Mouse (Mus musculus): Measurements from ENCODE around the gene Ccl20. TPM values are rescaled to one million over a fixed set of nuclear protein-coding genes. Genes with fewer than 3 reads are reported as not detected.

The Ccl20 gene
- polyA plus RNA-seq (2017; shearing (Covaris generic)), result not detected

GRCm38 (mm10) chr1:83116447-83117137 is at the start of gene Ccl20:
TSS of gene Ccl20 (plus strand) at chr1:83116766.

GRCm38 (mm10) chr1:83159603-83160002 is 43.0 kb downstream of the Ccl20 start, which contains the start of gene Daw1:
TSS of gene Daw1 (plus strand) at chr1:83159752.

Other genes with a start within 250 kb of the Ccl20 start
- gene A030005L19Rik, start 203.4 kb upstream of the Ccl20 start, polyA plus RNA-seq (2017; shearing (Covaris generic)), result under 1 TPM in 1 of 2 experiments, not detected in 1; 0.50 TPM
- not detected for gene A030014E15Rik, start 191.8 kb upstream of the Ccl20 start, polyA plus RNA-seq (2017; shearing (Covaris generic))
- gene Gm6217, start 185.4 kb upstream of the Ccl20 start, polyA plus RNA-seq (2017; shearing (Covaris generic)), result not detected
- gene A030003K21Rik, start 173.4 kb upstream of the Ccl20 start, polyA plus RNA-seq (2017; shearing (Covaris generic)), result not detected
- 1 to 10 TPM in 1 of 2 experiments, not detected in 1; 1.4 TPM for gene Gm7544, start 160.8 kb upstream of the Ccl20 start, polyA plus RNA-seq (2017; shearing (Covaris generic))
- not detected for gene Gm47955, start 156.5 kb upstream of the Ccl20 start, polyA plus RNA-seq (2017; shearing (Covaris generic))
- gene Gm47959, start 116.2 kb upstream of the Ccl20 start, polyA plus RNA-seq (2017; shearing (Covaris generic)), result 1 to 10 TPM in 1 of 2 experiments, not detected in 1; 1.0 TPM
- gene Slc19a3, start 78.3 kb upstream of the Ccl20 start, polyA plus RNA-seq (2017; shearing (Covaris generic)), result not detected
- gene Krtap28-10, start 74.3 kb upstream of the Ccl20 start, polyA plus RNA-seq (2017; shearing (Covaris generic)), result not detected
- gene Gm47969, start 71.8 kb upstream of the Ccl20 start, polyA plus RNA-seq (2017; shearing (Covaris generic)), result under 1 TPM in 1 of 2 experiments, not detected in 1; 0.46 TPM
- under 1 TPM; 0.19 to 0.75 TPM for gene A030005K14Rik, start 57.4 kb upstream of the Ccl20 start, polyA plus RNA-seq (2017; shearing (Covaris generic))
- gene Krtap28-13, start 55.8 kb upstream of the Ccl20 start, polyA plus RNA-seq (2017; shearing (Covaris generic)), result not detected
- gene Daw1, start 43.0 kb downstream of the Ccl20 start, polyA plus RNA-seq (2017; shearing (Covaris generic)), result under 1 TPM in 1 of 2 experiments, not detected in 1; 0.35 TPM